Mouse (Mus musculus): Measurements from ENCODE around the gene Nr6a1.

GRCm38 (mm10) chr2:38711421-38711861 lies 216.0 kb downstream of the Nr6a1 start:
- TF ChIP-seq ZC3H11A (IDR thresholded peaks at IDR 0.05; ENCODE audit: borderline replicate concordance, low read depth, low read length): no peak
- TF ChIP-seq MAFK (IDR thresholded peaks at IDR 0.05; ENCODE audit: insufficient read depth, low read depth, low read length): no peak
- TF ChIP-seq CHD2 (IDR thresholded peaks at IDR 0.05; ENCODE audit: low read depth, low read length): no peak

All from ES-E14 (cell line).